Mouse (Mus musculus) layer of hippocampus, adult 2 months (tissue): ENCODE results near the gene Ttll11. TPM values are rescaled to one million over a fixed set of nuclear protein-coding genes. Genes with fewer than 3 reads are reported as not detected.

Source experiments
- DNase-seq, 2 experiments: peaks; one replicate each; pipeline ENCODE4 v3.0.0; 2022; ENCODE audit warnings: low spot score in 2 of 2
- H3K27ac ChIP-seq: fragments of 200-600 bp; 2 replicates; pipeline ENCODE4 v1.8.1; 2022
- H3K4me3 ChIP-seq: fragments of 200-600 bp; 2 replicates; pipeline ENCODE4 v1.8.1; 2022; ENCODE audit warnings: mild to moderate bottlenecking
- CTCF ChIP-seq: fragments of 200-600 bp; conservative IDR thresholded peaks from 2 replicates; pipeline ENCODE4 v1.8.1; 2022; ENCODE audit warnings: antibody characterized with exemption, mild to moderate bottlenecking, moderate library complexity
- total RNA-seq, 2 experiments: library from RNA; stranded (reverse); gene quantifications; 2 replicates each; pipeline ENCODE4 v1.2.3; 2021

The Ttll11 gene
- total RNA-seq, 2 experiments from 2014 or later: 33.9 to 38.8 TPM

- DNase-seq: no peak
- Histone ChIP-seq H3K27ac (no peak overlapping the region), H3K4me3 (no peak overlapping the region)
- TF ChIP-seq CTCF: no peak
These were observed 126.7 kb downstream of the Ttll11 start for GRCm38 (mm10) chr2:35852971-35853370.

- Histone ChIP-seq H3K4me3 (no peak overlapping the region), H3K27ac (no peak overlapping the region)
- DNase-seq: no peak
- TF ChIP-seq CTCF: no peak
These were observed 127.6 kb downstream of the Ttll11 start for GRCm38 (mm10) chr2:35852164-35852509.

- Histone ChIP-seq H3K27ac (no peak overlapping the region), H3K4me3 (no peak overlapping the region)
- no peak for DNase-seq
- no peak for TF ChIP-seq CTCF
These were observed 128.1 kb downstream of the Ttll11 start for GRCm38 (mm10) chr2:35851420-35852163.

GRCm38 (mm10) chr2:35849632-35850230 lies 130.0 kb downstream of the Ttll11 start:
- no peak for DNase-seq
- H3K4me3 ChIP-seq: no peak overlapping the region
- TF ChIP-seq CTCF: no peak
- H3K27ac ChIP-seq: no peak overlapping the region

- Histone ChIP-seq H3K4me3 (no peak overlapping the region), H3K27ac (peak overlapping the region; percentile 68; the same call in 1 of the 2 replicates)
- DNase-seq: peak; percentile 53 to 66
- TF ChIP-seq CTCF: no peak
These were observed 133.9 kb downstream of the Ttll11 start for GRCm38 (mm10) chr2:35845611-35846504.

- no peak for DNase-seq
These were observed 135.6 kb downstream of the Ttll11 start for GRCm38 (mm10) chr2:35843896-35844690.

GRCm38 (mm10) chr2:35842780-35843474 lies 136.8 kb downstream of the Ttll11 start:
- H3K4me3 ChIP-seq: no peak overlapping the region
- no peak for TF ChIP-seq CTCF
- H3K27ac ChIP-seq: peak overlapping the region; percentile 65; the same call in 1 of the 2 replicates
- DNase-seq: peak in 1 of 2 experiments; percentile 59

More at GRCm38 (mm10) chr2:35843896-35844690, 135.6 kb downstream of the Ttll11 start:
- Histone ChIP-seq H3K27ac (no peak overlapping the region; the same call in 1 of the 2 replicates), H3K4me3 (no peak overlapping the region)
- no peak for TF ChIP-seq CTCF

- no peak for DNase-seq
- Histone ChIP-seq H3K4me3 (no peak overlapping the region), H3K27ac (peak overlapping the region; percentile 65; the same call in 1 of the 2 replicates)
- peak; percentile 38; the same call in 1 of the 2 replicates for TF ChIP-seq CTCF
These were observed 137.8 kb downstream of the Ttll11 start for GRCm38 (mm10) chr2:35841841-35842420.

GRCm38 (mm10) chr2:35840956-35841816 lies 138.5 kb downstream of the Ttll11 start:
- Histone ChIP-seq H3K4me3 (no peak overlapping the region), H3K27ac (no peak overlapping the region)
- no peak for DNase-seq
- TF ChIP-seq CTCF: no peak

GRCm38 (mm10) chr2:35838751-35839479 lies 140.8 kb downstream of the Ttll11 start:
- no peak overlapping the region for H3K27ac ChIP-seq
- no peak for DNase-seq

More at GRCm38 (mm10) chr2:35838751-35839479, 140.8 kb downstream of the Ttll11 start:
- H3K4me3 ChIP-seq: no peak overlapping the region
- no peak for TF ChIP-seq CTCF
